Mouse (Mus musculus) liver, postnatal 0 days (tissue): ENCODE results near the gene Ubxn7. TPM values are rescaled to one million over a fixed set of nuclear protein-coding genes. Genes with fewer than 3 reads are reported as not detected.
"Not testable (repeated sequence)": the region's sequence is repeated elsewhere in the genome, so short reads cannot be mapped to it uniquely, and the experiment has no call there.

Experiments
- ATAC-seq: fragments of 200-750 bp; cut with Nextera tagmentation; 2 replicates; pipeline ENCODE4 v1.8.0; 2017; ENCODE audit warnings: mild to moderate bottlenecking, moderate library complexity
- DNase-seq: peaks from one replicate; pipeline ENCODE4 v3.0.0-alpha.2; 2016
- H3K27ac ChIP-seq: fragments of 300-500 bp; sonication (generic); 2 replicates; pipeline ENCODE4 v1.5.1; 2014; ENCODE audit warnings: antibody characterized with exemption, moderate library complexity, mild to moderate bottlenecking, low read depth
- H3K27me3 ChIP-seq: fragments of 300-500 bp; sonication (generic); 2 replicates; pipeline ENCODE4 v1.6.1; 2014; ENCODE audit warnings: low read length, control low read depth, mixed read lengths; ENCODE audit not compliant: insufficient read depth
- H3K36me3 ChIP-seq: fragments of 300-500 bp; sonication (generic); replicated peaks from 2 replicates; pipeline ENCODE4 v1.6.1; 2014; ENCODE audit warnings: mild to moderate bottlenecking, control low read depth, low read length, moderate library complexity, mixed read lengths; ENCODE audit not compliant: insufficient read depth
- H3K4me1 ChIP-seq: fragments of 300-500 bp; sonication (generic); 2 replicates; pipeline ENCODE4 v1.6.1; 2014; ENCODE audit warnings: antibody characterized with exemption, mild to moderate bottlenecking, control low read depth; ENCODE audit not compliant: insufficient read depth
- H3K4me2 ChIP-seq: fragments of 300-500 bp; sonication (generic); 2 replicates; pipeline ENCODE4 v1.6.1; 2014; ENCODE audit warnings: low read depth, mild to moderate bottlenecking, low read length, moderate library complexity, mixed read lengths
- H3K4me3 ChIP-seq: fragments of 300-500 bp; sonication (generic); 2 replicates; pipeline ENCODE4 v1.5.1; 2014; ENCODE audit warnings: low read depth, low read length
- H3K9ac ChIP-seq: fragments of 300-500 bp; sonication (generic); replicated peaks from 2 replicates; pipeline ENCODE4 v1.6.1; 2014; ENCODE audit warnings: mild to moderate bottlenecking, moderate library complexity
- H3K9me3 ChIP-seq: fragments of 300-500 bp; sonication (generic); 2 replicates; pipeline ENCODE4 v1.6.1; 2016; ENCODE audit warnings: mild to moderate bottlenecking, control low read depth, low read length, mixed read lengths
- CTCF ChIP-seq: sonication (generic); IDR thresholded peaks from 2 replicates; pipeline ENCODE4 v1.5.1; 2016; ENCODE audit warnings: antibody characterized with exemption, low read depth
- EP300 ChIP-seq: IDR thresholded peaks from 2 replicates; pipeline ENCODE4 v1.6.1; 2016; ENCODE audit warnings: antibody characterized with exemption, low read depth, mild to moderate bottlenecking
- WGBS: fragments of 180-500 bp; shearing (Covaris S2); extraction: QIAGEN DNeasy Blood & Tissue Kit; methylation state at CpG from one replicate; pipeline ENCODE4 v1.1.7; 2014; ENCODE audit not compliant: insufficient replicate concordance; 5-methylcytosine and 5-hydroxymethylcytosine counted together
- polyA plus RNA-seq: library from polyadenylated mRNA; unstranded; fragments of >200 nt; fragmentation: Nextera tagmentation; extraction: Ambion mirVana; gene quantifications from 2 replicates; pipeline ENCODE4 v1.2.1, GENCODE M21; 2015

Gene Ubxn7
- polyA plus RNA-seq, result 4.7 and 4.8 TPM in 2 replicates

DNA sequence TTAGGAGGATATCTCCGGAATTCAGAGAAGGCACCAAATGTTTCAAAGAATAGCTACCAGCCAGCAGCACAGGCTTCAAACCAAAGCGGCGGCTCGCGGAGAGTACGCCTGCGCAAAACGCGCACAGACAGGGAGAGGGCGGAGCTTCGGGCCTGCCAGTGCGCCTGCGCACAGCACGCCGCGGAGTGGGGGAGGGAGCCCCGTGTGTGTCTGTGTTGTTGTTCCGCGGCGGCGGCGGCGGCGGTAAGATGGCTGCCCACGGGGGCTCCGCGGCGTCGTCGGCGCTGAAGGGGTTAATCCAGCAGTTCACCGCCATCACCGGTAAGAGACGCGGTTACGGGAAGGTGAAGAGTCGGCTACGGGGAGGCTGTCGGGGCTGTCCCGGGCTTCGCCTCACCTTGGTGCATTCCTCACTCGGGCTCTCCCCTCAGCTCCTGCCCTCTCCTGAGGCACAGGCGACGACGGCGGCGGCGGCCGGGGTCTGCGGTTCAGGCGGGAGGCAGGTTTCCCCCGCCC, at the start of gene Ubxn7:
Gene Ubxn7 (plus strand): TSS at position 218 of the 516 bp plus-strand sequence.
- H3K36me3 ChIP-seq, result no peaks in the 10 kb centered on the region
- H3K27me3 ChIP-seq, result no peaks in the 10 kb centered on the region
- DNase-seq (peak; percentile 99), ATAC-seq (peak; percentile 98)
- 0% methylated on average over 38 of the region's 52 CpGs for WGBS
- peak within 1 kb of the TSS; percentile 99 for H3K9ac ChIP-seq
- peaks cover 16% of the 10 kb centered on the region for H3K4me1 ChIP-seq
- H3K4me3 ChIP-seq, result peak within 1 kb of the TSS; percentile 99
- peak within 1 kb of the TSS; percentile 80 for H3K4me2 ChIP-seq
- H3K27ac ChIP-seq, result peak within 1 kb of the TSS; percentile 99
- TF ChIP-seq CTCF (no peak), EP300 (no peak)
- no peaks in the 10 kb centered on the region for H3K9me3 ChIP-seq

DNA sequence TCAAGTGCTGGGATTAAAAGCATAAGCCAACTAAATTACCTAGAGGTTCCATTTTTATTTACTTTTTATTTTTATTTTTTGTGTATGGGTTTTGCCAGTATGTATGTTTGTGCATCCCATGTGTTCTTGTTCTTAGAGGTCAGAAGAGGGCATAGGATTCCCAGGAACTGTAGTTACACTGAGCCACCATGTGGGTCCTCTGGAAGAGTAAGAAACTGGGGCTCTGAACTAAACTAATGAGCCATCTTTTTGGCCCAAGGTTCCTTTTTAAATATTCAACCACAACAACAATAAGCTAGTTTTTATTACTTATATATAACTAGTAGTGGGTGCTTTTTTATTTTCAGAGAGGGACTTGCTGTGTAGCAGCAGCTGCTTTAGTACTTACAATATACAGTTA, 49.4 kb upstream of the Ubxn7 start:
- H3K9me3 ChIP-seq, result no peaks in the 10 kb centered on the region
- peaks cover 11% of the 10 kb centered on the region for H3K4me1 ChIP-seq
- no peak for ATAC-seq
- no peak overlapping the region for H3K4me3 ChIP-seq
- H3K27me3 ChIP-seq, result no peaks in the 10 kb centered on the region
- no peak overlapping the region for H3K27ac ChIP-seq
- H3K4me2 ChIP-seq, result no peak overlapping the region
- no peak for DNase-seq
- peaks cover 45% of the 10 kb centered on the region for H3K36me3 ChIP-seq
- no peak overlapping the region for H3K9ac ChIP-seq
- no peak for TF ChIP-seq CTCF
- no peak for TF ChIP-seq EP300

DNA sequence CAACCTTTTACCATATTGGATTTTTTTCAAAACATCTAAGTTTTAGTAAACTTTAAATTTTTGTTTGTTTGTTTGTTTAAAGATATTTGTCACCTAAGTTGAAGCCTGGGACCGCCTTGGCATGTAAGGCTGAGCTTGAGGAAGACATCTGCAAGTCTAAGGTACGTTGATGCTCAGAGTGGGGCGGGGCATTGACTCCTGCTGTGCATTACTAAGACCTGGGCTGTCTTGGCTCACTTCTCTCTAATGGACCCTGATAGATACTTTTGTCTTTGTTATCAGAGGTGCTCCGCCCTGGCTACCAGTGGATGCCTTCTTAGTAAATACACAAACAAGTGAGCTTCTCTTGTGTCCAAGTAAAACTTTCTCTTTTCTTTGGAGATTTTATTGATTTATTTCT, 40.2 kb upstream of the Ubxn7 start:
- Histone ChIP-seq H3K36me3 (peaks cover 45% of the 10 kb centered on the region), H3K27me3 (no peaks in the 10 kb centered on the region), H3K9ac (no peak overlapping the region), H3K4me2 (no peak overlapping the region), H3K9me3 (no peaks in the 10 kb centered on the region), H3K27ac (no peak overlapping the region), H3K4me3 (no peak overlapping the region), H3K4me1 (no peaks in the 10 kb centered on the region)
- DNase-seq (no peak), ATAC-seq (no peak)
- WGBS, result 89% methylated on average over 4 of the region's 4 CpGs
- TF ChIP-seq CTCF (no peak), EP300 (no peak)

DNA sequence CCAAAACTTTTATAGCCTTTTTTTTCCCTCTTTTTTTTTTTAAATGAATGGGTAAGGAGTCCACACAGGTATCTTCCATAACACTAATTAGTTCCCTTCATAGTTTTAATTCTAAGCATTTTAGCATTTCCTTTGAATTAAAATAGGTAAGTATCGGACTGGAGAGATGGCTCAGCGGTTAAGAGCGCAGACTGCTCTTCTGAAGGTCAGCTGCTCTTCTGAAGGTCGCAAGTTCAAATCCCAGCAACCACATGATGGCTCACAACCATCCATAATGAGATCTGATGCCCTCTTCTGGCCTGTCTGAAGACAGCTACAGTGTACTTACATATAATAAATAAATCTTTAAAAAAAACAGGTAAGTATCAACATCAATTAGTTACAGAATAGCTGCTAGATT, 32.4 kb upstream of the Ubxn7 start:
- not testable (repeated sequence) for DNase-seq, H3K9me3 ChIP-seq
- H3K36me3 ChIP-seq, result peaks cover 44% of the 10 kb centered on the region

DNA sequence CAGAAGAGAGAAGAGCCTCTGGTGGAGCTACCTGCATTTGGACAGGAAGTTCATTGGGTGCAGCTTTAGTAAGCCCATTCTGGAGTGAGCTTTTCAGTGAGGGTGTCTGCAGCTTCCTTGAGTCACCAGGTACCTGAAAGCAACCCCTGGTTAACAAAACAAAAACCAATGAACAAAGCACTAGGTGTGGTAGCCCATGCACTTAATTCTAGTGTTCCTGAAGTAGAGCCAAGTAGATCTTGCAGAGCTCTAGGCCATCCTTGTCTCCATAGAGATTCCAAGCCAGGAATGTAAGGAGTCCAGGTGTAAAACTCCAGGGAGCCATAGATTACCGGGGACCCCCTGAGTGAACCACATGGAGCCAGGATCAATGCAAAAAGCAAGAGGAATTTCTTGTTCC, 29.0 kb upstream of the Ubxn7 start:
- Histone ChIP-seq H3K36me3 (peaks cover 29% of the 10 kb centered on the region), H3K27ac (no peak overlapping the region), H3K27me3 (no peaks in the 10 kb centered on the region), H3K4me1 (no peaks in the 10 kb centered on the region), H3K9me3 (no peaks in the 10 kb centered on the region), H3K4me2 (no peak overlapping the region), H3K4me3 (no peak overlapping the region), H3K9ac (no peak overlapping the region)
- ATAC-seq (no peak), DNase-seq (no peak)
- TF ChIP-seq CTCF (no peak), EP300 (no peak)
- WGBS, result 79% methylated on average over 1 of the region's 1 CpGs

More for the DNA sequence above, 32.4 kb upstream of the Ubxn7 start:
- not testable (repeated sequence) for H3K27me3 ChIP-seq, ATAC-seq, H3K27ac ChIP-seq, H3K4me3 ChIP-seq, H3K4me2 ChIP-seq, H3K4me1 ChIP-seq, H3K9ac ChIP-seq
- 89% methylated on average over 4 of the region's 4 CpGs for whole genome bisulfite sequencing

DNA sequence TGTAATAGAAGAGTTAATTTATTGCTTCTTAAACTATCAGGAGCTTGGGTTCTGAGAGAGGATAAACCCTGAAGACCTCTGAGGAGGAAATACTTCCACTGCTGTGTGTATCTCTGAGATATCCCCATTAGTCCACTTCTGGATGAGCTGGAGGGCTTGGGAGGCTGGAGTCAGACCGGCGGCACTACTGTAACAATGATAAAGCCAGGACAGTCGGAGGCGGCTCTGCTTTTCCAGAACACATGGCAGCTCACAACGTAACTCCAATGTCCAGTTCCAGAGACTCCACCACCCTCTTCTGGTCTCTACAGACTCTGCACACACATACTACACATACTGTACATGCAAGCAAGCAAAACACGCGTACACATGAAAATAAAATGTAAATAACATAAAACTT, 28.2 kb upstream of the Ubxn7 start:
- H3K9ac ChIP-seq, result no peak overlapping the region
- WGBS, result 88% methylated on average over 7 of the region's 7 CpGs
- H3K9me3 ChIP-seq, result no peaks in the 10 kb centered on the region
- no peak for DNase-seq
- no peaks in the 10 kb centered on the region for H3K27me3 ChIP-seq
- H3K4me2 ChIP-seq, result no peak overlapping the region
- no peak overlapping the region for H3K4me3 ChIP-seq
- H3K27ac ChIP-seq, result no peak overlapping the region
- peaks cover 21% of the 10 kb centered on the region for H3K36me3 ChIP-seq
- no peak for ATAC-seq
- no peak for TF ChIP-seq CTCF
- TF ChIP-seq EP300, result no peak
- H3K4me1 ChIP-seq, result no peaks in the 10 kb centered on the region

DNA sequence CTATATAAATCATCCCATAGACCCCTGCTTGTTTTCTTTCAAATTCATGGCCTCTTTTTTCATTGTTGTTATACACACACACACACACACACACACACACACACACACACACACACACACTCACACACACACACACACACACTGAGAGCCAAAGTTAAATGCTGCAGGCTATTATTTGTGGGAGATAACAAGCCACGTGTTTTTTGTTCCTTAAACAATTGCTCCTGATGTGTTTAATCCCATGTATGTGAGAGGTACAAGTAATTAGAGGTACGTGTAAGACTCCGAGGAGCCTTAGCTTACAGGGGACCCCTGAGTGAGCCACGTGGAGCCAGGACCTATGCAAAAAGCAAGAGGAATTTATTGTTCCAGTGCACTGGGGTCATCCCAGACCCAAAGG, 20.1 kb upstream of the Ubxn7 start:
- Histone ChIP-seq H3K9me3 (no peaks in the 10 kb centered on the region), H3K36me3 (no peaks in the 10 kb centered on the region), H3K4me3 (no peak overlapping the region), H3K9ac (no peak overlapping the region), H3K27me3 (no peaks in the 10 kb centered on the region), H3K27ac (no peak overlapping the region), H3K4me1 (no peaks in the 10 kb centered on the region), H3K4me2 (no peak overlapping the region)
- WGBS, result 79% methylated on average over 4 of the region's 4 CpGs
- TF ChIP-seq CTCF, result no peak
- TF ChIP-seq EP300, result no peak
- DNase-seq, result no peak
- no peak for ATAC-seq
